Mouse (Mus musculus) heart, embryonic 16.5 days (tissue): ENCODE data around the gene Kctd6. TPM values are rescaled to one million over a fixed set of nuclear protein-coding genes. Genes with fewer than 3 reads are reported as not detected.

Experiments used
- ATAC-seq: fragments of 200-750 bp; cut with Nextera tagmentation; replicated peaks from 2 replicates; pipeline ENCODE4 v1.8.0; 2017; ENCODE audit warnings: moderate number of reproducible peaks; ENCODE audit not compliant: insufficient read depth, low FRiP score; ENCODE audit errors: extremely low read depth
- H3K27ac ChIP-seq: fragments of 300-500 bp; sonication (generic); 2 replicates; pipeline ENCODE4 v1.5.1; 2014; ENCODE audit warnings: mild to moderate bottlenecking, low read length, control low read depth, moderate library complexity
- H3K27me3 ChIP-seq: fragments of 300-500 bp; sonication (generic); 2 replicates; pipeline ENCODE4 v1.6.1; 2014; ENCODE audit warnings: low read length, mixed read lengths; ENCODE audit not compliant: control insufficient read depth, insufficient read depth
- H3K36me3 ChIP-seq: fragments of 300-500 bp; sonication (generic); 2 replicates; pipeline ENCODE4 v1.6.1; 2014; ENCODE audit not compliant: control insufficient read depth, insufficient read depth
- H3K4me1 ChIP-seq: fragments of 300-500 bp; sonication (generic); 2 replicates; pipeline ENCODE4 v1.6.1; 2014; ENCODE audit warnings: low read length, mixed read lengths; ENCODE audit not compliant: control insufficient read depth, insufficient read depth
- H3K4me2 ChIP-seq: fragments of 300-500 bp; sonication (generic); 2 replicates; pipeline ENCODE4 v1.6.1; 2014; ENCODE audit warnings: low read depth, mild to moderate bottlenecking, control low read depth, low read length
- H3K4me3 ChIP-seq: fragments of 300-500 bp; sonication (generic); 2 replicates; pipeline ENCODE4 v1.5.1; 2014; ENCODE audit warnings: mild to moderate bottlenecking, control low read depth, low read length
- H3K9ac ChIP-seq: fragments of 300-500 bp; sonication (generic); 2 replicates; pipeline ENCODE4 v1.6.1; 2014; ENCODE audit warnings: low read length, control low read depth
- H3K9me3 ChIP-seq: fragments of 300-500 bp; sonication (generic); replicated peaks from 2 replicates; pipeline ENCODE4 v1.6.1; 2016; ENCODE audit warnings: low read length; ENCODE audit not compliant: control insufficient read depth
- WGBS: fragments of 180-500 bp; shearing (Covaris S2); extraction: QIAGEN DNeasy Blood & Tissue Kit; methylation state at CpG from one replicate; pipeline ENCODE4 v1.1.7; 2014; 5-methylcytosine and 5-hydroxymethylcytosine counted together
- polyA plus RNA-seq: library from polyadenylated mRNA; unstranded; fragments of >200 nt; fragmentation: Nextera tagmentation; extraction: Ambion mirVana; gene quantifications from 2 replicates; pipeline ENCODE4 v1.2.1, GENCODE M21; 2015

The Kctd6 gene
- polyA plus RNA-seq, 1 experiment from 2014 or later, result 2.5 TPM

GRCm38 (mm10) chr14:8242388-8242920 lies 28.5 kb downstream of the Kctd6 start:
- ATAC-seq, result peak; percentile 60

GRCm38 (mm10) chr14:8243136-8243888 lies 29.4 kb downstream of the Kctd6 start:
- no peaks in the 10 kb centered on the region for H3K36me3 ChIP-seq
- no peak overlapping the region for H3K9ac ChIP-seq
- no peak; the same call in 1 of the 2 replicates for ATAC-seq
- 61% methylated on average over 8 of the region's 8 CpGs for WGBS
- H3K27me3 ChIP-seq, result no peaks in the 10 kb centered on the region
- H3K27ac ChIP-seq, result no peak overlapping the region
- no peak overlapping the region for H3K4me2 ChIP-seq
- H3K4me1 ChIP-seq, result no peaks in the 10 kb centered on the region
- no peak overlapping the region for H3K4me3 ChIP-seq
- no peaks in the 10 kb centered on the region for H3K9me3 ChIP-seq

More at GRCm38 (mm10) chr14:8242388-8242920, 28.5 kb downstream of the Kctd6 start:
- Histone ChIP-seq H3K27me3 (no peaks in the 10 kb centered on the region), H3K4me2 (no peak overlapping the region), H3K4me3 (no peak overlapping the region), H3K4me1 (no peaks in the 10 kb centered on the region), H3K36me3 (no peaks in the 10 kb centered on the region), H3K27ac (no peak overlapping the region), H3K9ac (no peak overlapping the region), H3K9me3 (no peaks in the 10 kb centered on the region)
- 57% methylated on average over 5 of the region's 5 CpGs for WGBS

GRCm38 (mm10) chr14:8244211-8244611 lies 30.3 kb downstream of the Kctd6 start:
- no peak overlapping the region for H3K9ac ChIP-seq

GRCm38 (mm10) chr14:8246878-8247277 lies 32.9 kb downstream of the Kctd6 start:
- Histone ChIP-seq H3K9ac (no peak overlapping the region), H3K27me3 (no peaks in the 10 kb centered on the region), H3K4me3 (no peak overlapping the region), H3K36me3 (no peaks in the 10 kb centered on the region), H3K4me1 (no peaks in the 10 kb centered on the region), H3K4me2 (no peak overlapping the region), H3K27ac (no peak overlapping the region), H3K9me3 (no peaks in the 10 kb centered on the region)
- ATAC-seq, result no peak
- WGBS, result 81% methylated on average over 8 of the region's 8 CpGs

More at GRCm38 (mm10) chr14:8244211-8244611, 30.3 kb downstream of the Kctd6 start:
- no peaks in the 10 kb centered on the region for H3K9me3 ChIP-seq
- no peaks in the 10 kb centered on the region for H3K36me3 ChIP-seq
- H3K4me1 ChIP-seq, result no peaks in the 10 kb centered on the region
- WGBS, result 70% methylated on average over 5 of the region's 5 CpGs
- no peak overlapping the region for H3K27ac ChIP-seq
- H3K4me2 ChIP-seq, result no peak overlapping the region
- ATAC-seq, result no peak
- H3K4me3 ChIP-seq, result no peak overlapping the region
- no peaks in the 10 kb centered on the region for H3K27me3 ChIP-seq

GRCm38 (mm10) chr14:8249206-8249605 lies 35.3 kb downstream of the Kctd6 start:
- no peak overlapping the region for H3K27ac ChIP-seq
- H3K4me1 ChIP-seq, result no peaks in the 10 kb centered on the region
- 84% methylated on average over 1 of the region's 1 CpGs for WGBS
- no peak for ATAC-seq
- no peaks in the 10 kb centered on the region for H3K27me3 ChIP-seq
- no peak overlapping the region for H3K4me3 ChIP-seq
- H3K4me2 ChIP-seq, result no peak overlapping the region
- no peaks in the 10 kb centered on the region for H3K9me3 ChIP-seq
- H3K9ac ChIP-seq, result no peak overlapping the region
- no peaks in the 10 kb centered on the region for H3K36me3 ChIP-seq

GRCm38 (mm10) chr14:8250141-8250871 lies 36.4 kb downstream of the Kctd6 start:
- Histone ChIP-seq H3K9ac (no peak overlapping the region), H3K4me2 (no peak overlapping the region), H3K27ac (no peak overlapping the region), H3K4me3 (no peak overlapping the region), H3K36me3 (no peaks in the 10 kb centered on the region), H3K4me1 (no peaks in the 10 kb centered on the region), H3K9me3 (no peaks in the 10 kb centered on the region), H3K27me3 (no peaks in the 10 kb centered on the region)
- WGBS, result 59% methylated on average over 9 of the region's 9 CpGs
- ATAC-seq, result no peak

GRCm38 (mm10) chr14:8251330-8251885 lies 37.5 kb downstream of the Kctd6 start:
- no peak overlapping the region for H3K4me3 ChIP-seq
- no peaks in the 10 kb centered on the region for H3K9me3 ChIP-seq
- no peaks in the 10 kb centered on the region for H3K4me1 ChIP-seq
- no peaks in the 10 kb centered on the region for H3K27me3 ChIP-seq
- H3K4me2 ChIP-seq, result no peak overlapping the region
- no peak for ATAC-seq
- no peaks in the 10 kb centered on the region for H3K36me3 ChIP-seq
- no peak overlapping the region for H3K9ac ChIP-seq
- WGBS, result 91% methylated on average over 8 of the region's 8 CpGs
- no peak overlapping the region for H3K27ac ChIP-seq

GRCm38 (mm10) chr14:8255076-8255729 lies 41.3 kb downstream of the Kctd6 start:
- peak; percentile 57 for ATAC-seq
- Histone ChIP-seq H3K36me3 (no peaks in the 10 kb centered on the region), H3K4me1 (no peaks in the 10 kb centered on the region), H3K4me2 (no peak overlapping the region; the same call in 1 of the 2 replicates), H3K27me3 (peaks cover 3% of the 10 kb centered on the region; the same call in 1 of the 2 replicates), H3K9ac (no peak overlapping the region), H3K9me3 (no peaks in the 10 kb centered on the region), H3K4me3 (no peak overlapping the region), H3K27ac (no peak overlapping the region)
- WGBS, result 52% methylated on average over 7 of the region's 7 CpGs
